Mouse (Mus musculus) stomach, embryonic 15.5 days (tissue): ENCODE measurements around the gene Cfap65. TPM values are rescaled to one million over a fixed set of nuclear protein-coding genes. Genes with fewer than 3 reads are reported as not detected.

Experiments used
- ATAC-seq: fragments of 200-750 bp; cut with Nextera tagmentation; 2 replicates; pipeline ENCODE4 v1.8.0; 2017; ENCODE audit warnings: low read depth, moderate number of reproducible peaks, moderate TSS enrichment; ENCODE audit not compliant: insufficient read depth, low FRiP score
- H3K27ac ChIP-seq: fragments of 300-500 bp; sonication (generic); 2 replicates; pipeline ENCODE4 v1.5.1; 2015; ENCODE audit warnings: mild to moderate bottlenecking, inconsistent platforms
- H3K27me3 ChIP-seq: fragments of 300-500 bp; sonication (generic); replicated peaks from 2 replicates; pipeline ENCODE4 v1.6.1; 2015; ENCODE audit warnings: inconsistent platforms
- H3K36me3 ChIP-seq: fragments of 300-500 bp; sonication (generic); 2 replicates; pipeline ENCODE4 v1.6.1; 2015; ENCODE audit warnings: inconsistent platforms
- H3K4me1 ChIP-seq: fragments of 300-500 bp; sonication (generic); 2 replicates; pipeline ENCODE4 v1.6.1; 2015; ENCODE audit warnings: inconsistent platforms
- H3K4me2 ChIP-seq: fragments of 300-500 bp; sonication (generic); 2 replicates; pipeline ENCODE4 v1.6.1; 2015; ENCODE audit warnings: mild to moderate bottlenecking, inconsistent platforms
- H3K4me3 ChIP-seq: fragments of 300-500 bp; sonication (generic); replicated peaks from 2 replicates; pipeline ENCODE4 v1.5.1; 2015; ENCODE audit warnings: inconsistent platforms
- H3K9ac ChIP-seq: fragments of 300-500 bp; sonication (generic); 2 replicates; pipeline ENCODE4 v1.6.1; 2015; ENCODE audit warnings: inconsistent platforms
- H3K9me3 ChIP-seq: fragments of 300-500 bp; sonication (generic); 2 replicates; pipeline ENCODE4 v1.6.1; 2016; ENCODE audit warnings: inconsistent platforms
- WGBS: fragments of 180-500 bp; shearing (Covaris S2); methylation state at CpG from one replicate; pipeline ENCODE4 v1.1.7; 2015; 5-methylcytosine and 5-hydroxymethylcytosine counted together
- polyA plus RNA-seq: library from polyadenylated mRNA; unstranded; fragments of >200 nt; fragmentation: Nextera tagmentation; extraction: Ambion mirVana; gene quantifications from 2 replicates; pipeline ENCODE4 v1.2.1, GENCODE M21; 2015

Cfap65 gene
- polyA plus RNA-seq, 1 experiment from 2014 or later = 0.06 TPM

DNA sequence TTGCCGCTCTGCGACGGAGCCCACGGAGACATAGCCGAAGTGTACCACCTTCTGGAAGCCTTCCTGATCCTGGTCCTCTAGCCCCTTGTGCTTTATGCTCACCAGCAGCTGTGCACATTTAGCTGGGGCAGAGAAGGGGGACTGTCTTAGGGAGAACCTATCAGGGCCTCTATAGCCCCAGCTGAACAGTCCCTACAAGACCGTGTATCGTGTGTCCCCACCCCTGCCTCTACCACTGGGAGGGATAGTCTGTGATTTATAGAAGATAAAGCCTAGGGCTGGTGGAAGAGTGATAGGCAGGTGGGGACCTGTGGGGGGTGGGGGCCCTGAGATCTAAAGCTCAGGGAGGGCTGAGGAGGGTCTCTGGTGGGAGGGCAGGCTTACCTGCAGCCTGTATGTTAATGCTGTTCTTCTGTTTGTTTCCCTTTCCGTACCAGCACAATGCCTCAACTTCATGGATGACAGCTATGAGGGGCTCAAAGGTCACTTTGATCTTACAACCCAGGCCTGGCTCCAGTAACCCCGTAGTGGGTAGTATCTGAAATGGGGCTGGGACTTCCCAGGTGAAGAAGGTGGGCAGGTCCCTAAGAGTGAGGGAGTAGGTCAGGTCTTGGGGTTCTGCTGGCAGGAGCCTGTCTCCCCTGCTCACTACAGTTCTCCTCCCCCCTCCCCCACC, 7.6 kb downstream of the Cfap65 start:
- no peaks in the 10 kb centered on the region for H3K36me3 ChIP-seq
- no peak overlapping the region for H3K9ac ChIP-seq
- no peaks in the 10 kb centered on the region for H3K4me1 ChIP-seq
- H3K4me3 ChIP-seq = no peak overlapping the region
- H3K27ac ChIP-seq = no peak overlapping the region
- ATAC-seq = no peak
- peaks cover 5% of the 10 kb centered on the region; the same call in 1 of the 2 replicates for H3K27me3 ChIP-seq
- no peak overlapping the region for H3K4me2 ChIP-seq
- WGBS = 71% methylated on average over 9 of the region's 9 CpGs
- H3K9me3 ChIP-seq = no peaks in the 10 kb centered on the region

DNA sequence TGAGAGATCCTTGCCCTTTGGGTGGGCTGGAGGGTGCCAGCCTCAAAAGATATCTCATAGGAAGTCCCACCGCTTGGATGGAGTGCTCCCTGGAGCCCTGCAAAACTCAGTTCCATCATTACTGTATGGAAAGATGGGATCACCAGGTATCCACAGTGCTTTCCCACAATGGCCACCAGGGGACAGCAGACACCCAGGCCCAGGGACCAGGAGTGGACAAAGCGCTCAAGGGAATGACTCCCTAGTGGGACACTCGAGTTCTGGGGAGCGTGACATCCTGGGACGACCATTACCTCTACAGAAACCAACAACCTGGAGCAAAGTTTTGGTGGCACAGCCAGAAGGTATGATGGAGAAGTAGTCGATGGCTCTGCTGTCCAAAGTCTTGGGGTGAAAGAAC, 8.7 kb downstream of the Cfap65 start:
- Histone ChIP-seq H3K27ac (no peak overlapping the region), H3K9me3 (no peaks in the 10 kb centered on the region), H3K4me3 (no peak overlapping the region), H3K9ac (no peak overlapping the region), H3K4me1 (no peaks in the 10 kb centered on the region), H3K4me2 (no peak overlapping the region), H3K36me3 (no peaks in the 10 kb centered on the region), H3K27me3 (peaks cover 5% of the 10 kb centered on the region; the same call in 1 of the 2 replicates)
- no peak for ATAC-seq
- 32% methylated on average over 6 of the region's 6 CpGs for WGBS

DNA sequence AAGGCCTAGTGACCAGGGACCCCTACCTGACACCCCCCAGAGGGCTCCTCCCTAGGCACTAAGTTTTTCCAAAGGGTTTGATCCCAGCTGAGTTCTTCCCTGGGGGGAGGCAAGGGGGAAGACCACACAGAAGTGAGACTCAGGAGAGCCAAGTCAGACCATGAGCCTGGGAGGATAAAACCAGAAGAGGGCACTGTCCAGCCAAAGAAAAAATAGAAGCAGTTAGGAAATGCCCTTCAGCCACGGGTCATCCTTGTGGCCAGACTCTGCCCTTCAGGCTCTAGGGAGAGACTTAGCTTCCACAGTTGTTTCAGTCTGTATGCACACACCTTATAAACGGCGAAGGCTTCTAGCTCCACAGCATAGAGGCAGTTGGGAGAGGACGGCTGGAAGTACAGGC, 10.9 kb downstream of the Cfap65 start:
- Histone ChIP-seq H3K4me2 (no peak overlapping the region), H3K4me3 (no peak overlapping the region), H3K36me3 (no peaks in the 10 kb centered on the region), H3K27ac (no peak overlapping the region), H3K4me1 (no peaks in the 10 kb centered on the region), H3K27me3 (peaks cover 5% of the 10 kb centered on the region; the same call in 1 of the 2 replicates), H3K9ac (no peak overlapping the region), H3K9me3 (no peaks in the 10 kb centered on the region)
- 55% methylated on average over 4 of the region's 4 CpGs for WGBS
- ATAC-seq = no peak

DNA sequence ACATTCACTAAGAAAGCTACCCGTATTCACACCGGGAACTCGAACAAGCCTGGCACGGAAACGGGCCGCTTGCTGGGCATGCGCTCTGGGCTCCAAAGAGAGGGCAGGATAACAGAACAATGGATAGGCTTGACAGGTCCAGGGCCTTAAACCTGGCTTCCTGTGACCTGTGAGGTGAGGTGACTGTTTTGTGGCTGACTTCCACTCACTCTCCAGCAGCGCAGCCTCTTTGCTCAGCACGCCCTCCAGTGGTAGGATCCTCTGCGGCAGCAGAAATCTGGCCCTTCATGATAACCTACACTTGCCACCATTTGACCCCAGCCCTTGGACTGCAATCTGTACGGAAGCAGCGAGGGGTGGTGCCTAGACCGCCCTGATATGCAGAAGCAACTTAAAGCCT, 19.7 kb downstream of the Cfap65 start:
- H3K4me3 ChIP-seq = no peak overlapping the region
- no peak overlapping the region for H3K27ac ChIP-seq
- WGBS = 26% methylated on average over 13 of the region's 13 CpGs
- no peaks in the 10 kb centered on the region for H3K36me3 ChIP-seq
- no peak overlapping the region for H3K4me2 ChIP-seq
- no peak for ATAC-seq
- H3K9me3 ChIP-seq = no peaks in the 10 kb centered on the region
- no peaks in the 10 kb centered on the region for H3K4me1 ChIP-seq
- H3K27me3 ChIP-seq = peaks cover 6% of the 10 kb centered on the region; the same call in 1 of the 2 replicates
- no peak overlapping the region for H3K9ac ChIP-seq

DNA sequence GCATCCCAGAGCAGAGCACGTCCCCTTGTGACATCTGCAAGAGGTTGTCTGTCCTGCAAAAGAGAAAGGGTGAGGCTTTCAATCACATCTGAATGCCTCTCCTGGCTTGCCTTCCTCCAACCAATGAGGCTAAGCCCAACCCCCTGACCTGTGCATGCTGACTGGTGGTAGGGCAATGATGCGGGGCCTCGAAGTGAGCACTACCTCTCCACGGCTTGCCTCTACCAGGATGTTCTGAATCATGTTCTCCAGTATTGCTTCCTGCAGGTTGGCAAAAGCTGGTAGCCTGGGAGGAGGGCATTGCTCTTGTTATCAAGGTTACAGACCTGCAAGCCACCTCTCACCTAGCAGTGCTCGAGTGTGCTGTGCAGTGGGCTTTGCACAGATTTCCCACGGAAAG, 33.2 kb downstream of the Cfap65 start:
- Histone ChIP-seq H3K27me3 (peaks cover 34% of the 10 kb centered on the region), H3K4me2 (no peak overlapping the region), H3K4me1 (peaks cover 16% of the 10 kb centered on the region), H3K27ac (no peak overlapping the region), H3K36me3 (no peaks in the 10 kb centered on the region), H3K4me3 (no peak overlapping the region), H3K9ac (no peak overlapping the region), H3K9me3 (no peaks in the 10 kb centered on the region)
- 14% methylated on average over 6 of the region's 6 CpGs for WGBS
- no peak for ATAC-seq

DNA sequence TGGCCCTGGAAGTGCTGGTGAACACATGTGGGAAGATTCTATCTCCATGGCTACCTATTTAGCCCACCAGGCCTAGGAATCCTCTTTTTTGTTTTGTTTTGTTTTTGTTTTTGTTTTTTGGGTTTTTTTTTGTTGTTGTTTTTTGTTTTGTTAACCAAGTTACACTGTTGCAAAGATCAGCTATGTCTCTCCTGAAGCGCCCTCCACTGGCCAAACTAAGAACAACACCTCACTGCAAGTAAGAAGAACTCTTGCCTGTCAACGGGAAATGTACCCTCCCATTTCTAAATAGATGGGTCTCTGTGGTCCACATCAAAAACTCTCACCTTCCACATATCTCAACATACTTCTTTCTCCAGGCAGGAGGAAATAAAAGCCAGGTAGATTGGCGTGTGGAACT, 33.7 kb downstream of the Cfap65 start:
- Histone ChIP-seq H3K9me3 (no peaks in the 10 kb centered on the region), H3K27me3 (peaks cover 36% of the 10 kb centered on the region), H3K36me3 (no peaks in the 10 kb centered on the region), H3K4me2 (no peak overlapping the region), H3K9ac (no peak overlapping the region), H3K4me1 (peaks cover 16% of the 10 kb centered on the region), H3K4me3 (no peak overlapping the region), H3K27ac (peak overlapping the region; percentile 48)
- WGBS = 9% methylated on average over 3 of the region's 3 CpGs
- ATAC-seq = no peak

DNA sequence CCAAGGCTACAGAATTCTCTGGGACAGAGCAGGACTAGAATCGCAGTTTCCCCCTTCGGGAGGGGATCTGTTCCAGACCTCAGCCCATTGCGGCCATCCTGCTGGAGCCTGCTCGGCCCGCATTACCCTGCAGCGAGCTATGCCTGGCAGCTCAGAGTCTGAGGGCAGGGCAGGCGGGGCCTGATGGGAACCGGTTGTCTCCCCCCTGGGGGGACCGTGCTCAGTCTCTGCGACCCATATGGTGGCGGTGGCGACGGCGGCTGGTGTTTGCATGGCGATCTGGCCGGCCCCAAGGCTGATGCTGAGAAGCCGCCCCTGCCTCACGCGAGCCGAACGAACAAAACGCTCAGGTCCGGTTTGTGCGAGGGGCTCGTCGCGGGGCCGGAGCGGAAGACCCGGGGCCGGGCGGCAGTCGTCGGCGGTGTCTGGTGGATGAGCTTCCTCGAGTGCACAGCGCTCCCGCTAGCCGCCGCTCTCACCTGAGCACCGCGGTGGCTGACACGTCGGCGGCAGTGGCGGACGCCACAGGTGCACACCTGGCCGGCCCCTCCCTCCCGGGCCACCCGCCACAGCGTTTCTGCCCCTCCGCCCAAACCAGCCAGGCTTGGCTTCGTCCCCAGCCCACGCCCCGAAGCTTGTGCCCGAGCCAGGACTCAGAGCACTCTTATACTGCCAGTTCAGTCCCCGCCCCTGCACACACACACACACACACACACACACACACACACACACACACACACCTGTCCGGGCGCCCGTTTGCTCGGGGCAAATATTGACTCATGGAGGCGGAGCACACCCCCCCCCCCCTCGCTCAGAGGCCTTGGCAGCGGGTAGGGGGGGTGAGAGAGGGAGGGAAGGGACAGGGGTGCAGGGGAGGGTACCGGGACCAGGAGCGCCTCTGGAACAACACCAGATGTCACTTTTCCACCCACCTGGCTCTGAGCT, 34.8 kb downstream of the Cfap65 start:
- H3K4me2 ChIP-seq = peak overlapping the region; percentile 58
- peak overlapping the region; percentile 34 for H3K4me3 ChIP-seq
- no peaks in the 10 kb centered on the region for H3K36me3 ChIP-seq
- peak overlapping the region; percentile 80 for H3K27ac ChIP-seq
- ATAC-seq = peak; percentile 83
- no peaks in the 10 kb centered on the region for H3K9me3 ChIP-seq
- H3K4me1 ChIP-seq = peaks cover 16% of the 10 kb centered on the region
- H3K27me3 ChIP-seq = peaks cover 45% of the 10 kb centered on the region
- WGBS = under 1% methylated on average over 62 of the region's 66 CpGs
- peak overlapping the region; percentile 19; the same call in 1 of the 2 replicates for H3K9ac ChIP-seq

DNA sequence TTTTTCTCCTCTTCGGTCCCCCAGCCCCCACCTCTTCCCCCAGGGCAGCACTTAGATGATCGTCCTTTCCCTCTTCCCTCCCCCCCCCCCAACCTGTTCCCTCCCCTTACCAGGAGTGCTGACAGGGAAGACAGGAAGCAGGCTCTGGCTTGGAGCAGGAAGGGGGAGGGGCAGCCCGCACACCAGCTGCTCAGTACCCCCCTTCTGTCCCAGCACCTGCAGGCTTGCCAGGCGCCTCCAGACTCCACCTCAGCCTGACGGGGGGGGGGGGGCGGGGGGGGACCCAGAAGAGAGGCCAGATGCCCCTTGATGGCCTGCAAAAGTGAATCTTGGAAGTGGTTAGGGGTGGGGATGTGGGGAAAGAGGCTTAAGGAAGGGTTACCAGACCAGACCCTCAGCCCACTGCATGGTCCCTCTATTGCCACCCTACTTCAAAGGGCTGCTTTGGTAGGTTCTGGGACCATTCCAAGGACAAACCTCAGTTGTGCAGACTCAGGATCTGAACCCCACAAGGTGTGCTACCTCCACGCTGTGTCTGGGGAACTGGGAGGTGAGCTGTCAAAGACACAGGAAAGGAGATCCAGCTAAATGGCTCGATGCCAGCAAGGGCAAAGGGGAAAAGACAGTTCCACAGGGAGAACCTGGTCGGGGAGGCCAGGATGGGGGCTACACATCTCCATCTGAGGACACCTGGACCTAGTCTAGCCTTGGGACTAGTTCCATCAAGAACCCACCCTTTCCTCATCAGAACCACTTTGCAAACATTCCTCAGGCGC, 36.6 kb downstream of the Cfap65 start:
- H3K36me3 ChIP-seq = no peaks in the 10 kb centered on the region
- H3K9me3 ChIP-seq = no peaks in the 10 kb centered on the region
- H3K27ac ChIP-seq = peak overlapping the region; percentile 45; the same call in 1 of the 2 replicates
- H3K4me2 ChIP-seq = 0 out of 2 replicates have a peak overlapping the region, but pooled peaks have one; percentile 58
- no peak overlapping the region for H3K4me3 ChIP-seq
- no peak overlapping the region for H3K9ac ChIP-seq
- H3K27me3 ChIP-seq = peaks cover 58% of the 10 kb centered on the region
- 0 out of 2 replicates have a peak, but pooled peaks have one; percentile 20 for ATAC-seq
- 10% methylated on average over 6 of the region's 10 CpGs for WGBS
- peaks cover 16% of the 10 kb centered on the region for H3K4me1 ChIP-seq

DNA sequence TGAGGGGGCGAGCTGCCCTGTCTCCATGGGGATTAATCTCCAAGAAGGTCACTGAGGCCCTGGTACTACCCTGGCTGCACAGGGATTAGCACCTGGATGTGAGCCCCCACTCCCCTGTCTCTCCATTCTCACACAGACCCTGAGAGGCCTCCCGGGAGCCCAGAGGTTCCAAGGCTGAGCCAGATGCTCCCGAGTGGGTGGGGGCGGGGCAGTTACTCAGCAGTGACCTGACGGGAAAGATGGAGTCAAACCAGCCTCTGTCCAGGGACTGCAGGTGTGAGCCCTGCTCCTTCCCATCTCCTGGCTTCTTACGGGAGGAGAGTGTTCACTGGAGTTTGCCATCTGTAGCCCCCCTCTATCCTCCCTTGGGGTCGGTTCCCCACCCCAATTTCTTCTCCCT, 37.4 kb downstream of the Cfap65 start:
- peaks cover 16% of the 10 kb centered on the region for H3K4me1 ChIP-seq
- no peak overlapping the region for H3K4me2 ChIP-seq
- ATAC-seq = no peak
- no peak overlapping the region for H3K4me3 ChIP-seq
- peaks cover 59% of the 10 kb centered on the region for H3K27me3 ChIP-seq
- no peaks in the 10 kb centered on the region for H3K9me3 ChIP-seq
- 7% methylated on average over 7 of the region's 7 CpGs for WGBS
- H3K36me3 ChIP-seq = no peaks in the 10 kb centered on the region
- H3K27ac ChIP-seq = no peak overlapping the region
- no peak overlapping the region for H3K9ac ChIP-seq

DNA sequence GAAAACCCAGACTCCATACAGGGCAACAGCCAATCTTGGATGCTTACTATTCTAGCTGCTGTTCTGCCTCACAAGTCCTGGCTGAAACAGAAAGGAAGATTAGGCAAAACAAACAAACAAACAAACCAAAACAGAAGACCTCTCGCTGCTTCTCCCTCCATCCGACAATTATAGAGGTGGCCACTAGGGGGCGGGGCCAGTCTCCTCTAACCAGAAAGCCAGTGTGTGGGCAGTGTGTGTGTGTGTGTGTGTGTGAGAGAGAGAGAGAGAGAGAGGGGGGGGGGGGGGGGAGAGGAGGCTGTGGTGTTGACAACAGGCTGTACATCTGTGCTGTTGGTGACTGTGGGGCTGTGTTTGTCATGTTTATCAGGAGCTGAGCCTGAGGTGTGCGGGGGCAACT, 40.4 kb downstream of the Cfap65 start:
- H3K27ac ChIP-seq = no peak overlapping the region
- H3K4me2 ChIP-seq = no peak overlapping the region
- ATAC-seq = no peak
- WGBS = 15% methylated on average over 4 of the region's 4 CpGs
- H3K9ac ChIP-seq = no peak overlapping the region
- H3K27me3 ChIP-seq = peaks cover 67% of the 10 kb centered on the region
- no peaks in the 10 kb centered on the region for H3K9me3 ChIP-seq
- no peaks in the 10 kb centered on the region for H3K36me3 ChIP-seq
- no peak overlapping the region for H3K4me3 ChIP-seq
- 0 out of 2 replicates have a peak, but pooled peaks cover 5% of the 10 kb centered on the region for H3K4me1 ChIP-seq

DNA sequence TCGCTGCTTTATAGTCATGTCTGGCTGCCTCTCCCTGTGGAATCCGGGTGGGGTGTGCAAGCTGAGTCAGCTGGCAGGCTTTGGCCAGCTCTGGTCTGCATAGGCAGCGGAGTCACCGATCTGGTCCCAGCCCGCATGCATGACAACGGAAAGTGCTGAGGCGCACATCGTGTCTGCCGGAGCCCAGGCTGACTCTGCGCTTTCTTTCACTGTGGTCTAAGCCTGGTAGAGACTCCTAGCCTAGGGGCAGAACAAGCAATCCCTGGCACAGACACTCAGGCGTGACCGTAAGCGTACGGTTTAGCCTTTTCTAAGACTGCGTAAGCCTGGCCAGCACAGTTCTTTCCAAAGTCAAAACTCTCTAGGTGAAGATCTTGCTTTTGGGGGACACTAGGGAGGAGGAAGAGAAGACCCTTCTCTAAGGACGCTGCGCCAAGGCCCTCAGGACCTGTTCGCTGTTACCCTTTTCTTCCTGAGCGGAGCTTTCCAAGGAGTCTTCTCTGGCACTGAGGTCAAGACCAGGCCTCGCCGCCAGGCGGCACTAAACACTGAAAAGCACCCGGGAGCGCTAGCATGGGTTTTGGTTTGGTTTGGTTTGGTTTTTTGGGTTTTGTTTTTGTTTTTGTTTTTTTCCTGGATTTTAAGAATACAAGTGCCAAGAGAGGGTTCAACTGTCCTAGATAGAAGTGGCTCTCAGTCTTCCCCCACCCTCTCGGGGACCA, 42.1 kb downstream of the Cfap65 start, which contains the start of gene Cryba2:
Gene Cryba2, minus strand, starts transcription at position 10 of the 722 bp plus-strand sequence.
- 7% methylated on average over 25 of the region's 25 CpGs for WGBS
- H3K27ac ChIP-seq = no peak within 1 kb of the TSS
- H3K9me3 ChIP-seq = no peaks in the 10 kb centered on the region
- H3K36me3 ChIP-seq = no peaks in the 10 kb centered on the region
- peak within 1 kb of the TSS; percentile 32 for H3K4me2 ChIP-seq
- 0 out of 2 replicates have a peak, but pooled peaks cover 5% of the 10 kb centered on the region for H3K4me1 ChIP-seq
- peaks cover 72% of the 10 kb centered on the region for H3K27me3 ChIP-seq
- H3K9ac ChIP-seq = no peak within 1 kb of the TSS
- peak within 1 kb of the TSS; percentile 9; the same call in 1 of the 2 replicates for H3K4me3 ChIP-seq
- no peak for ATAC-seq
